Mouse (Mus musculus): ENCODE measurements at regions not wholly inside any gene's neighbourhood (a gene's known extent, or its start where the extent isn't known, plus 50 kb on each side); places are given as distances from the start of the nearest gene placed in this dataset.

DNA sequence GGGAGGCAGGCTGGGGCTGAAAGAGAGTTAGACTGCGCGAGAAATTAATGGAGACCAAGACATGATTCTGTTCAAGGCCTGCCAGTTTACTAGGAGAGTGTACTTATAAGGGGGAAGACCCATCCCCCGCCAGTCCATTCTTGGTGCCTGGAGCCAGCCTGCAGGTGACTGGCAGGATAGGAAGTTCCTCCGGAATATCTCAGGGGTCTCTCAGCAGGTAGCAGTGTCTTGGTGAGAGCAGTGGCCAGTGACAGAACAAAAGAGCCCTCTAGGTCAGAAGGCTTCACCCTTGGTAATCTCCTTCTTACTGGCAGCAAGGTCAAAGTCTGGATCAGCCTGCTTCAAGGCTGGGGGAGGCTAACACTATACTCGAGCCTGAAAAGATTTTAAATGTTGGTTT is 83.7 kb upstream of the Zfp804b start:
- DNase-seq (ENCODE audit: low read depth): no peak
- TF ChIP-seq POLR2A (IDR thresholded peaks at IDR 0.05; ENCODE audit: borderline replicate concordance, extremely low read depth, insufficient read depth, insufficient read length, poor library complexity, severe bottlenecking) (no peak), CTCF (IDR thresholded peaks at IDR 0.05; ENCODE audit: borderline replicate concordance, extremely low read depth, insufficient read depth, insufficient read length) (no peak)

DNA sequence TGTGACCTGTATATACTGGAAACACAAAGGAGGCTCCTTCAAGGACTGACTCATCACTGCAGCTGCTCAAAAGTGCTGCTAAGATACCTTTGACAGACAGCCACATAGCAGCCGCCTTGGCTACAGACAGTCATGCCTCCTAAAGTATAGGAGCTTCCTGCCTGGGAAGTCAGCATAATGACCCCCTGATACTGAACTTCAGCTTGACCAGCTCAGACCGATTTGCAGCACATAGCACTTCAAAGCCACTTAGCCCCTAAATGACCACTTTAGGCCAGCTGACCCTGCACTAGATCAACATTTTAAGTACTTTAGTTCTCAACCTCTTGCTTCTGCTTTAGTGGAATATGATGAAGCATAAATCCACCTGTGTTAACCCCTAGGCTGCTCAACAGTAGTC is 91.9 kb upstream of the Zfp804b start:
- no peak for TF ChIP-seq POLR2A (IDR thresholded peaks at IDR 0.05; ENCODE audit: borderline replicate concordance, extremely low read depth, insufficient read depth, insufficient read length, poor library complexity, severe bottlenecking)
- TF ChIP-seq CTCF (IDR thresholded peaks at IDR 0.05; ENCODE audit: borderline replicate concordance, extremely low read depth, insufficient read depth, insufficient read length): no peak
- DNase-seq (ENCODE audit: low read depth): no peak

DNA sequence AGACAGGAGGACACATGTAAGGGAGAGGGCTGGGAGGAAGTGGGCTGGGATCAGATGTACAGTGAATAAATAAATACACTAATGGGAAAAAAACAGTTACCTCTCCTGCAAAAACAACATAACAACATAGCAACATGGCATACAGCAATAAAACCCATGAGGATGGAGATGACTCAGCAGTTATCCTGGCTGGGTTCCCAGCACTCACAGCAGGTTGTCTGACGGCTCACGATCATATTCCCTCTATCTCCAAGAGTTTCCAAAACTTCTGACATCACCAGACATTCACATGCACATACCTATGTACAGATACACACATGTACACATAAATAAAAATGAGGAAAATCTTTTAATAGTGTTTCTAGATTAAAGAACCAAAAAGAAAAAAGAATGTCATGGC is 103.4 kb upstream of the Zfp804b start:
- peak; percentile 7 for DNase-seq (ENCODE audit: low read depth)
- TF ChIP-seq CTCF (IDR thresholded peaks at IDR 0.05; ENCODE audit: borderline replicate concordance, extremely low read depth, insufficient read depth, insufficient read length): no peak
- TF ChIP-seq POLR2A (IDR thresholded peaks at IDR 0.05; ENCODE audit: borderline replicate concordance, extremely low read depth, insufficient read depth, insufficient read length, poor library complexity, severe bottlenecking): no peak

DNA sequence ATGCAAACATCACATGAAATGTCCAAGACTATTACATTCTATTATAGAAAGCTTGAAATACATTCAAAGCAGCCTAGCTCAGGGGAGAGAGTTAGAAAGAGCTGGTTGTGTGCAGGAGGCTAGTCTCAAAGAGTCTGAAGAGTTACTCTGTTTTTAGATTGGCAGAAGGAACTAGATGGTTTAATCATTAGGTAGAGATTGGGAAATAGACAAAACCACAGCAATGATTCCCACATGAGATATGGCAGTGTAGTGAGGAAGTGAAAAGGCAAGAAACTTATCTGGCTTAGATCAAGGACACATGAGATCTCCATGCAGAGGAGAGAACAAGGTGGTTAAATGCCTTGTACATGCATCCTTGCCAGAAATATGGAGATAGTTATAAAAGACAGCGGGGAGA is 110.3 kb upstream of the Zfp804b start:
- TF ChIP-seq POLR2A (IDR thresholded peaks at IDR 0.05; ENCODE audit: borderline replicate concordance, extremely low read depth, insufficient read depth, insufficient read length, poor library complexity, severe bottlenecking) (no peak), CTCF (IDR thresholded peaks at IDR 0.05; ENCODE audit: borderline replicate concordance, extremely low read depth, insufficient read depth, insufficient read length) (no peak)

DNA sequence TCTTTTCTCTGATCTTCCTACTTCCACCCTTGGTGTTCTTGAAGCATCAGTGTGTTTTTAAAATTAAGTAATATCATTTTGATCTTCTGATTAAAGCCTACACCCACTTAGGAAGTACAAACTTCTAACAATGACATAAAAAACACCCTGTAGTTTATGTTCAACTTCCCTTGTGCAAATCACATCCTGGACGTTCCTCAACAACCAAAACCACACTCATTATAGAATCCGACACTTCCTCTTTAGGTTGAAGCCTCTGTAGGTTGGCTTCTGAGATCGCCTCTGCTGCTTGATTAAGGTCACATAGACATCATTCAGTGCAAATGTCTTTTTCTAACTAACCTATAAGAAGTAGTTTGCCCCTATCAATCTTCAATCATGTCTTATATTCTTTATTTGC is 112.5 kb upstream of the Zfp804b start:
- DNase-seq (ENCODE audit: low read depth): no peak
- TF ChIP-seq POLR2A (IDR thresholded peaks at IDR 0.05; ENCODE audit: borderline replicate concordance, extremely low read depth, insufficient read depth, insufficient read length, poor library complexity, severe bottlenecking): no peak
- no peak for TF ChIP-seq CTCF (IDR thresholded peaks at IDR 0.05; ENCODE audit: borderline replicate concordance, extremely low read depth, insufficient read depth, insufficient read length)

More for the DNA sequence above, 110.3 kb upstream of the Zfp804b start:
- no peak for DNase-seq (ENCODE audit: low read depth)

DNA sequence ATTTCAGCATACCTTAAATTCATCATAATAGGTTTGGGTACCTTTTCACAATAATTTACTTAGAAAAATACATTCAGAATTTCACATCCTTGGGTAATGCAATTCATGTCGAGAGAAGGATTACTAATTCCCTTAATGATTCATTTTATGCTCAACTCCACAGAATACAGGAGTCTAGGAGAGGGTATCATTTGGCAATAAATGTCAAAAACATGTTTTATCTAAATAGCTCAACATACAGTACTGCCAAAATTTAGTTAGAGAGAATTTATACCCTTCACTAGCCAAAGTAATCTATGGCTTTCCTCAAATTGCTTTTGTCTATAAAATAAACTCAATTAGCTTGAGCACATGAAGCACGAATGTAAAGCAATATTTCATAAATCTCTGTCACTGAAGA is 144.6 kb upstream of the Zfp804b start:
- no peak for TF ChIP-seq CTCF (IDR thresholded peaks at IDR 0.05; ENCODE audit: borderline replicate concordance, extremely low read depth, insufficient read depth, insufficient read length)
- DNase-seq (ENCODE audit: low read depth): no peak

DNA sequence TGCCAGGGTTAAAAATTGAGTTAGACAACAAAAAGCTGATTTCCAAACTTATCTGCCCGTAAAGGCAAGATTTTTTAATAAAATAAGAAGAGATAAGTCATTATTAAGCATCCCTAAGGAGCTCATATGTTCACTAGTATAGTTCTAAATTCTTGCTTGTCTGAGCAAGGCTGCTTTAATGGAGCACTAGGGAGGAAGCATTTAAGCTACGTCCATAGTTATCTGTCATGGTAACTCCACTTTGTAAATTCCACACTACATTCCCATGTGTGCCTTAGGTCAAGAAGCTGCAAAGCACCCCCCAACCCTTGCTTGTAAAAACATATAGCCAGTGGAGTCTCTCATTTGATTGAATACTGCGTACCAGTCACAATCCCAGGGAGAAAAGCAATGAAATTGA is 145.0 kb upstream of the Zfp804b start:
- no peak for TF ChIP-seq CTCF (IDR thresholded peaks at IDR 0.05; ENCODE audit: borderline replicate concordance, extremely low read depth, insufficient read depth, insufficient read length)
- no peak for TF ChIP-seq POLR2A (IDR thresholded peaks at IDR 0.05; ENCODE audit: borderline replicate concordance, extremely low read depth, insufficient read depth, insufficient read length, poor library complexity, severe bottlenecking)
- DNase-seq (ENCODE audit: low read depth): no peak

DNA sequence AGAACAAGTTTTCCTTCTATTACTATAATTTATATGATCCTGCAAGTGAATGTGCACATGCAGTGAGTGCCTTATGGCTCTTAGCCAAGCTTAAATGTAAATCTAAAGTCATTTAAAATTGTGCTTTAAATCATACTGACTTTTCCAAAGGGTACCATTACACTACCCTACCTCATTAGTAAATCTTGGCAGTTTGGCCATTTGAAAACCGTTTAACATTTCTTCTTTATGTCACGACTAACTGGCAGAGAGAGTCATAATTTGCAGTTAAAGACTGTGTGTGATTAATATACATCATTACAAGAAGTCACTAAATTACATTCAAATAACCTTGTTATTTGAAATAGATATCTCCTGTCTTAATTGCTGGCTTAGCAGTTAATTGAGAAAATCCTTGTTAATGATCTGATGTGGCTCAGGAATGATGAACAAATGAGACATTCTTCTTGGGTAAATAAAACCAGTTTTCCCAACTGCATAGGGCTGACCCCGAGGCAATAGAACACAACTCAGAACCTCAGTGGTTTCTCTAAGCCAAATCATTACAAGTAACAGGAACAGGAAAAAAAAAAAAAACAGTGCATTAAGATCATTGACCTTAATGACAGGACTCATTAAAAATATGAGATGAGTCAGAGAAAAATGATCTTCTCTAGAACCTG is 173.1 kb upstream of the Zfp804b start:
- no peak for DNase-seq (ENCODE audit: low read depth)
- no peak for TF ChIP-seq CTCF (IDR thresholded peaks at IDR 0.05; ENCODE audit: borderline replicate concordance, extremely low read depth, insufficient read depth, insufficient read length)
- no peak for TF ChIP-seq POLR2A (IDR thresholded peaks at IDR 0.05; ENCODE audit: borderline replicate concordance, extremely low read depth, insufficient read depth, insufficient read length, poor library complexity, severe bottlenecking)

DNA sequence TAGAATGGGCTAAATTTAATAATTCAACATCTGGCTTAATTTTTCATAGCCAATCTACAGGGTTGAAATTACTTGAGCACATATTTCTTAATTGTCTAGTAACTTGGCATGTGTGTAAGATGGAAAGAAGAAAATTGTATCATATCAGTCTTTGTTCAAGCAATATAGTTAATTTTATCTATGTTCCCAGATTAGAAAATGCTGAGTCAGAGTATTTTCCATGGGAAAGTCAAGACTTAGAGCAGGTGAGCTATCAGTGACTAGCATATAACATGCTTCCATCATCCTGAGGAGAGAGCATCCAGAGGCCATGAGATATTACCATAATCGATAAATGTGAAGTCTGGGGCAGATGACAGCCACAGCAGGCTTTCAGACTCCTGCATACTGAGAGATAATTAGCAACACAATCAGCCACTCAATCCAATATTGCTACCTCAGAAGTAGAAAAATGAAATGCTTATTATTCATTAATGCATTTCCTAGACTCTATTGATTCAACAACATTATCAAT is 188.2 kb upstream of the Zfp804b start:
- DNase-seq (ENCODE audit: low read depth): no peak

DNA sequence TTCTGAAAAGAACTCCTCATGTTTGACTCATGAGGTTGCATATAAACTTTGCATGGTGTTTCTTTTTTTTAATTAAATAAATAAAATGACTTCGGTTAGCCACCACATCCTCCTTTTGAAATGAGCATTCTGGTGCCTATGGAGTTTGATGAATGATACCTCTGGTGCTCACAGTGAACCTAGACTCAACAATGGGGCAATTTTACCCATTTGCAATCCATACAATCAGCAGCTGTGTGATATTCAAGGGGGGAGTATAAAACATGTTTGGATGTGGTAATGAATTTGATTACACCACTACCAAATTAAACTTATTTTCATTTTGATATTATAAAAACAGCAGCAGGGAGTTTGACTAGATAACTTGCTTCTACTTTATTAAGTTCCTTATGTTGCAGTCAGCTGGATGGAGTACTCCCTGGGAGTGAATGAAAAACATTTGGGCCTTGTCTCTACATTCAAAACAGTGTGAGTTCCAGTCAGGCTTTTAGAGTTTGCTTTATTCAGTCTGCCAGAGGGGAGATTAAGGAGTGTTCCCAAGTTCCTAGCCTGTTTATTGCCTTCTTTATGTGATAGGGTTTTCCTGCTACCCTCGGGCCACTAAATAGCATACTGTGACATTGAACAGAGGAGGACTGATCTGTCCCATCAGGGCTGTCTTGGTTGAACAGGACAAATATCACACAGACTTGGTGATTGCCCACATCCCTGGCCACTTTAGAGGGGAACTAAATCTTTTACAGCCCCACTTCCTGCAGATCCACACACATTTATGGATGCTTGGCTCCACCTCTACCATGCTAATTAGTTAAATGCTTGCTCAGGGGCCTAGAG is 195.5 kb upstream of the Zfp804b start:
- no peak for DNase-seq (ENCODE audit: low read depth)
- TF ChIP-seq CTCF (IDR thresholded peaks at IDR 0.05; ENCODE audit: borderline replicate concordance, extremely low read depth, insufficient read depth, insufficient read length) (no peak), POLR2A (IDR thresholded peaks at IDR 0.05; ENCODE audit: borderline replicate concordance, extremely low read depth, insufficient read depth, insufficient read length, poor library complexity, severe bottlenecking) (no peak)

More for the DNA sequence above, 188.2 kb upstream of the Zfp804b start:
- TF ChIP-seq POLR2A (IDR thresholded peaks at IDR 0.05; ENCODE audit: borderline replicate concordance, extremely low read depth, insufficient read depth, insufficient read length, poor library complexity, severe bottlenecking) (no peak), CTCF (IDR thresholded peaks at IDR 0.05; ENCODE audit: borderline replicate concordance, extremely low read depth, insufficient read depth, insufficient read length) (no peak)

DNA sequence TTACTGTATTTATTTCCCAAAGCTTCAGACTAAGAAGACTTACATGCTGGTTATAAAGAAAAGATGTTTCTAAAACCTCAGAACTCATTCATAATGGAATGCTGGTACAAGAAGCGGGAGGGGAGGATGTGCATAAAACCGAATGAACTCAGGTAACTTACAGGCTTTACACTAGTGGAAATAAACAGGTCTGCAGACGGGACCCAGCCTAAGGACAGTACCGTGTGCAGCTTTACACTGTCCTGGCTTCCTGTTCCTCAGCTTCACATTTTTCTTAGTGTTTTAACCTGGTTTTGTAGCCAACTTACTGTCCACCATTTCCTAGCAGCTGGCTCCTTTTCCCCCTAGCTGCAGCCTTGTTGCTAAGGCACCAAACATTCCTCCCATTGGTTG is 196.1 kb upstream of the Zfp804b start:
- no peak for TF ChIP-seq CTCF (IDR thresholded peaks at IDR 0.05; ENCODE audit: borderline replicate concordance, extremely low read depth, insufficient read depth, insufficient read length)
- no peak for TF ChIP-seq POLR2A (IDR thresholded peaks at IDR 0.05; ENCODE audit: borderline replicate concordance, extremely low read depth, insufficient read depth, insufficient read length, poor library complexity, severe bottlenecking)
- no peak for DNase-seq (ENCODE audit: low read depth)

DNA sequence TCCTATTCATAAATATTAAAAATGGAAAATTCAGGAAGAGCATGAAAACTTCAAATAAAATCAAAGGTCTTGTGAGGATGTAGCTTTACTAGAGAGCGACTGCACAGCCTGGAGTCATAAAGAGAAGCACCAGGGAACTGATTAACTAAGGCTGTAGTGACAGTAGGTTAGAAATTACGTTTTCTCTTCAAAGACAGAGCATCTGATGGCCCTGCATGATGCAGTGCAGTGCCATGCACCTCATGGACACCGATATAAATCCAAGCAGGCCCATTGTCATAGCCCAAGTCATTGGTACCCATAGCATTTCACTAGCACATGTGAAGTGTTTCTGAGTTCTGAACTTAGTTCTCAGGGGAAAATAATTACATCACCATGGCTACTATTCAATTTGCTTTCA is 199.3 kb upstream of the Zfp804b start:
- DNase-seq (ENCODE audit: low read depth): peak; percentile 8
- TF ChIP-seq POLR2A (IDR thresholded peaks at IDR 0.05; ENCODE audit: borderline replicate concordance, extremely low read depth, insufficient read depth, insufficient read length, poor library complexity, severe bottlenecking) (no peak), CTCF (IDR thresholded peaks at IDR 0.05; ENCODE audit: borderline replicate concordance, extremely low read depth, insufficient read depth, insufficient read length) (no peak)
